Mouse (Mus musculus) liver, embryonic 12.5 days (tissue): Measurements from ENCODE around the gene Serpina3j. TPM values are rescaled to one million over a fixed set of nuclear protein-coding genes. Genes with fewer than 3 reads are reported as not detected.
"Not testable (repeated sequence)": the region's sequence is repeated elsewhere in the genome, so short reads cannot be mapped to it uniquely, and the experiment has no call there.

Experiments used
- ATAC-seq: fragments of 200-750 bp; cut with Nextera tagmentation; 2 replicates; pipeline ENCODE4 v1.8.0; 2017; ENCODE audit warnings: moderate number of reproducible peaks, mild to moderate bottlenecking, moderate library complexity
- H3K27ac ChIP-seq: fragments of 300-500 bp; sonication (generic); 2 replicates; pipeline ENCODE4 v1.5.1; 2016; ENCODE audit warnings: mild to moderate bottlenecking
- H3K27me3 ChIP-seq: fragments of 300-500 bp; sonication (generic); replicated peaks from 2 replicates; pipeline ENCODE4 v1.6.1; 2016; ENCODE audit warnings: mild to moderate bottlenecking, moderate library complexity
- H3K36me3 ChIP-seq: fragments of 300-500 bp; sonication (generic); 2 replicates; pipeline ENCODE4 v1.6.1; 2016; ENCODE audit warnings: mild to moderate bottlenecking, moderate library complexity
- H3K4me1 ChIP-seq: fragments of 300-500 bp; sonication (generic); 2 replicates; pipeline ENCODE4 v1.6.1; 2016
- H3K4me2 ChIP-seq: fragments of 300-500 bp; sonication (generic); 2 replicates; pipeline ENCODE4 v1.6.1; 2016; ENCODE audit warnings: mild to moderate bottlenecking, moderate library complexity
- H3K4me3 ChIP-seq: fragments of 300-500 bp; sonication (generic); 2 replicates; pipeline ENCODE4 v1.5.1; 2016; ENCODE audit warnings: mild to moderate bottlenecking, moderate library complexity
- H3K9ac ChIP-seq: fragments of 300-500 bp; sonication (generic); 2 replicates; pipeline ENCODE4 v1.6.1; 2016; ENCODE audit warnings: mild to moderate bottlenecking, moderate library complexity
- H3K9me3 ChIP-seq: fragments of 300-500 bp; sonication (generic); replicated peaks from 2 replicates; pipeline ENCODE4 v1.6.1; 2016; ENCODE audit warnings: mild to moderate bottlenecking, moderate library complexity
- WGBS: fragments of 180-500 bp; shearing (Covaris S2); methylation state at CpG from one replicate; pipeline ENCODE4 v1.1.7; 2016; ENCODE audit not compliant: insufficient replicate concordance; 5-methylcytosine and 5-hydroxymethylcytosine counted together
- polyA plus RNA-seq: library from polyadenylated mRNA; unstranded; fragments of >200 nt; fragmentation: Nextera tagmentation; extraction: Ambion mirVana; gene quantifications from 2 replicates; pipeline ENCODE4 v1.2.1, GENCODE M21; 2016

Gene Serpina3j
- polyA plus RNA-seq, 1 experiment from 2014 or later: not detected

GRCm38 (mm10) chr12:104338226-104338625, 23.9 kb downstream of the Serpina3j start, which contains the start of the genes Serpina3k and Serpina3m:
Gene Serpina3k, plus strand, starts transcription at chr12:104338486.
Gene Serpina3m, plus strand, starts transcription at chr12:104338486.
- not testable (repeated sequence) for H3K27me3 ChIP-seq, H3K9me3 ChIP-seq, ATAC-seq, H3K36me3 ChIP-seq, H3K9ac ChIP-seq, H3K4me2 ChIP-seq, H3K27ac ChIP-seq, H3K4me3 ChIP-seq, H3K4me1 ChIP-seq
- 55% methylated on average over 3 of the region's 3 CpGs for WGBS

GRCm38 (mm10) chr12:104338705-104339104, 24.4 kb downstream of the Serpina3j start:
- ATAC-seq: no peak
- 69% methylated on average over 3 of the region's 3 CpGs for WGBS
- Histone ChIP-seq H3K4me2 (no peak overlapping the region), H3K27ac (no peak overlapping the region), H3K27me3 (no peaks in the 10 kb centered on the region), H3K4me3 (no peak overlapping the region), H3K9me3 (no peaks in the 10 kb centered on the region), H3K9ac (no peak overlapping the region), H3K4me1 (no peaks in the 10 kb centered on the region), H3K36me3 (no peaks in the 10 kb centered on the region)

DNA sequence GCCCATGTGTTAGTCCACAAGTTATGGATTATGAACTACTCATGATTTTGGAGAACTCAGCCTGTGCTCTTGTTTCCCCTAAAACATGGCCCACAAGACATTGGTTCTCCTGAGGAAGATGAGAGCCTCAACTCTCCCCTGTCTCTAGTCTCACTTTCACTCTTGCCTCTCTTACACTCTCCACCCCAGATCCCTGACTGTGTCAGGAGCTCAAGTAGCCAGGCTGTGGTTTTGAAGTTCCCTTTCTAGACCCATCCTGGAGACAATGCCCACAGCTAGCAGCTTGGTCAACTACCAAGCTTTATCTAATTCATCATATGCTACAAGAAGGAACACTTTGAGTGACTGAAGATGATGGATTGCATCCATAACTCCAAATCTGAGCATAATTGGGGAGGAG, 28.1 kb downstream of the Serpina3j start:
- not testable (repeated sequence) for H3K4me2 ChIP-seq, H3K4me3 ChIP-seq, ATAC-seq, H3K27ac ChIP-seq, H3K4me1 ChIP-seq, H3K27me3 ChIP-seq, H3K9me3 ChIP-seq, H3K9ac ChIP-seq, H3K36me3 ChIP-seq

- no peak overlapping the region for H3K4me3 ChIP-seq
- H3K27me3 ChIP-seq: no peaks in the 10 kb centered on the region
- no peak overlapping the region for H3K9ac ChIP-seq
- ATAC-seq: no peak
- H3K36me3 ChIP-seq: no peaks in the 10 kb centered on the region
- no peaks in the 10 kb centered on the region for H3K9me3 ChIP-seq
- no peak overlapping the region for H3K27ac ChIP-seq
- no peaks in the 10 kb centered on the region for H3K4me1 ChIP-seq
- WGBS: 71% methylated on average over 2 of the region's 2 CpGs
- no peak overlapping the region for H3K4me2 ChIP-seq
Observed at GRCm38 (mm10) chr12:104345181-104345580, 30.8 kb downstream of the Serpina3j start.

GRCm38 (mm10) chr12:104345707-104346106, 31.4 kb downstream of the Serpina3j start:
- no peak overlapping the region for H3K4me2 ChIP-seq
- H3K4me1 ChIP-seq: no peaks in the 10 kb centered on the region
- no peak overlapping the region for H3K27ac ChIP-seq
- H3K27me3 ChIP-seq: no peaks in the 10 kb centered on the region
- H3K4me3 ChIP-seq: no peak overlapping the region
- H3K9ac ChIP-seq: no peak overlapping the region
- no peaks in the 10 kb centered on the region for H3K9me3 ChIP-seq
- no peaks in the 10 kb centered on the region for H3K36me3 ChIP-seq
- ATAC-seq: no peak

DNA sequence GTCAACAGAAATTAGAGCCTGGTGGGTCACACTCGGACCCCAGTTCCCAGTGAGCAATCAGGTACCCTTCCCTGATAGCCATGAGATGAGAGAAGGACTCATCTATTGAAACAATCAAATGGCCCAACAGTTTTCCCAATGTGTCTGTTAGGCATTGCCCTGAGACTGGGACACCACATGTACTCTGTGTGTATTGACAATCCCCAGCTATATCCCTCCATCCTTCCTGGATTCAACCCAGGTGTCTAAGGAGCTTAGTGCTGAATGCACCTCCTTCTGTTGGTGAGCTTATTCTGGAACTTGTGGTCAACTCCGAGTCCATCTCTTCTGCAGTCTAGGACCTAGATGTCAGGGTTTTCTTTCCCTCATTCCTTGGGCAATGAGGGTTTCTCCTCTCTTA, 32.7 kb downstream of the Serpina3j start:
- no peak for ATAC-seq

DNA sequence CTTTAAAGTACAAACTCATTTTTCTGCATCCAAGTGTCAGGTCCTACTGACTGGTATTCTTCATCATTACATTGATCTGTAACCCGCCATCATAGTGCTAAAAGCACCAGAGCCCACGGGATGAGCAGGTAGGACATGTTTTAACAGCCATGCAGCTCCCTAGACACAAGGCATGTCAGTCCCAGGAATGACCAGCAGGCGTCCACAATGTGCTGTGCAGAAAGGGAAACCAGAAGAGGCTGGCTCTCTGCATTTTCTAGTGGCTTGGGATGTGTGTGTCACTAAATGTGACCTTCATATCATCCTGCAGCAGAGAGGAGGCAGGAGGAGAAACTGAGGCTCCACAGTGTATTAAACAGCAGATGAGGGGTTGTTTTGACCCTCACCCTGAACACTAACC, 37.5 kb downstream of the Serpina3j start:
- H3K9ac ChIP-seq, H3K4me1 ChIP-seq, H3K4me2 ChIP-seq, H3K9me3 ChIP-seq, H3K36me3 ChIP-seq, ATAC-seq, H3K4me3 ChIP-seq, H3K27me3 ChIP-seq, H3K27ac ChIP-seq: not testable (repeated sequence)
- WGBS: 24% methylated on average over 3 of the region's 3 CpGs

More for the DNA sequence above, 32.7 kb downstream of the Serpina3j start:
- Histone ChIP-seq H3K9ac (no peak overlapping the region), H3K27ac (no peak overlapping the region), H3K27me3 (no peaks in the 10 kb centered on the region), H3K4me2 (no peak overlapping the region), H3K4me3 (no peak overlapping the region), H3K9me3 (no peaks in the 10 kb centered on the region), H3K36me3 (no peaks in the 10 kb centered on the region), H3K4me1 (no peaks in the 10 kb centered on the region)
- 46% methylated on average over 2 of the region's 2 CpGs for WGBS

GRCm38 (mm10) chr12:104356006-104356405, 41.7 kb downstream of the Serpina3j start:
- no peak overlapping the region for H3K27ac ChIP-seq
- ATAC-seq: no peak

GRCm38 (mm10) chr12:104369986-104370385, 55.6 kb downstream of the Serpina3j start:
- Histone ChIP-seq H3K4me2 (no peak overlapping the region), H3K27ac (no peak overlapping the region), H3K9me3 (no peaks in the 10 kb centered on the region), H3K36me3 (no peaks in the 10 kb centered on the region), H3K9ac (no peak overlapping the region), H3K27me3 (no peaks in the 10 kb centered on the region), H3K4me3 (no peak overlapping the region), H3K4me1 (no peaks in the 10 kb centered on the region)
- WGBS: 53% methylated on average over 3 of the region's 3 CpGs
- no peak for ATAC-seq

More at GRCm38 (mm10) chr12:104356006-104356405, 41.7 kb downstream of the Serpina3j start:
- Histone ChIP-seq H3K27me3 (no peaks in the 10 kb centered on the region), H3K4me1 (no peaks in the 10 kb centered on the region), H3K9me3 (no peaks in the 10 kb centered on the region), H3K4me2 (no peak overlapping the region), H3K36me3 (no peaks in the 10 kb centered on the region), H3K9ac (no peak overlapping the region), H3K4me3 (no peak overlapping the region)
- WGBS: 55% methylated on average over 3 of the region's 3 CpGs

Other genes starting within 250 kb of the Serpina3j start
- gene Serpina5, start 213.4 kb upstream of the Serpina3j start, polyA plus RNA-seq: not detected in 2 replicates
- gene Serpina3a, start 201.8 kb upstream of the Serpina3j start, polyA plus RNA-seq: not detected in 2 replicates
- gene Serpina3b, start 186.6 kb upstream of the Serpina3j start, polyA plus RNA-seq: 0.10 TPM in 1 of 2 replicates, not detected in the other
- gene Serpina3c, start 160.7 kb upstream of the Serpina3j start, polyA plus RNA-seq: not detected in 2 replicates
- gene Serpina3f, start 100.0 kb upstream of the Serpina3j start, polyA plus RNA-seq: 0.06 and 0.20 TPM in 2 replicates
- 1.3 and 1.9 TPM in 2 replicates for gene Serpina3g, start 78.3 kb upstream of the Serpina3j start, polyA plus RNA-seq
- 0.10 and 0.15 TPM in 2 replicates for gene Serpina3i, start 51.4 kb upstream of the Serpina3j start, polyA plus RNA-seq
- not detected in 2 replicates for gene Serpina3k, start 23.9 kb downstream of the Serpina3j start, polyA plus RNA-seq
- 0.10 TPM in 1 of 2 replicates, not detected in the other for gene Serpina3m, start 23.9 kb downstream of the Serpina3j start, polyA plus RNA-seq
- not detected in 2 replicates for gene Serpina3n, start 92.2 kb downstream of the Serpina3j start, polyA plus RNA-seq
- gene Gsc, start 158.8 kb downstream of the Serpina3j start, polyA plus RNA-seq: 0.13 TPM in 1 of 2 replicates, not detected in the other